Mouse (Mus musculus) CH12.LX (cell line): ENCODE data around the gene Ccdc188.

Source experiments
- CTCF ChIP-seq, 2 experiments: IDR thresholded peaks in 1 of 2; conservative IDR thresholded peaks in 1 of 2; 2 replicates each; pipeline ENCODE4 v1.5.1; 2011 to 2012; ENCODE audit warnings: low read depth in 2 of 2, low read length in 2 of 2, improper control_type of control experiment in 1 of 2, inconsistent platforms in 1 of 2, mild to moderate bottlenecking in 1 of 2, moderate library complexity in 1 of 2
- EP300 ChIP-seq: IDR thresholded peaks from 2 replicates; pipeline ENCODE4 v1.6.1; 2011; ENCODE audit warnings: low read length, improper control_type of control experiment
- MEF2A ChIP-seq: IDR thresholded peaks from 2 replicates; pipeline ENCODE4 v1.6.1; 2014; ENCODE audit warnings: low read depth, mild to moderate bottlenecking, inconsistent platforms, low read length, improper control_type of control experiment, borderline replicate concordance
- SMC3 ChIP-seq: IDR thresholded peaks from 2 replicates; pipeline ENCODE4 v1.6.1; 2011; ENCODE audit warnings: low read depth, low read length, improper control_type of control experiment

DNA sequence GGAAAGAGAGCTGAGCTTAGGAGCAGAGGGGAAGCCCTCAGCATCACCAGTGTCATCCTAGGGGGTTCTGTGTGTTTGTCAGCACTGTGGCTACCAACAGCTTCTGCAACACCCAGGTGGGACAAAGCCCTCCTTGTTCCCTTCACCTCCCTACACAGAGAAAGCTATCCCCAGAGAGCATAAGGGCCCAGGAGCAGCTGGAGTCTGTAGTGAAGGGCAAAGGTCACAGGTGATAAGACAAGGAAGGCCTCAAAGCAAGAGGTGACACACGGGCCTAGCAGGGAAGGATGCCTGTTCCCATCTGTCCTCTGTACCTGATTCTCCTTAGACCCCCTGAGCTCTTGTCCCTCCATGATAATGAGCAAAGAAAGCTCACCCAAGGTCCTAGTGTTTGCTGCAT, 16.1 kb upstream of the Ccdc188 start:
- TF ChIP-seq CTCF (conservative IDR thresholded peaks at IDR 0.05 in 1 of 2, IDR thresholded peaks at IDR 0.05 in 1 of 2; ENCODE audit: low read depth in 2 of 2, low read length in 2 of 2) = no peak
- TF ChIP-seq SMC3 = no peak
- TF ChIP-seq MEF2A = no peak
- TF ChIP-seq EP300 = no peak
